Mouse (Mus musculus): Measurements from ENCODE around the gene Spns2. TPM values are rescaled to one million over a fixed set of nuclear protein-coding genes. Genes with fewer than 3 reads are reported as not detected.

Gene Spns2
- polyA plus RNA-seq, 1 experiment from 2014 or later = 13.0 TPM

- Histone ChIP-seq H3K27ac (no peak overlapping the region), H3K27me3 (replicated peaks) (no peaks in the 10 kb centered on the region), H3K4me2 (replicated peaks) (no peak overlapping the region), H3K4me1 (peaks cover 20% of the 10 kb centered on the region), H3K36me3 (no peaks in the 10 kb centered on the region), H3K4me3 (no peak overlapping the region), H3K9me3 (no peaks in the 10 kb centered on the region), H3K9ac (no peak overlapping the region)
- WGBS = 84% methylated on average over 5 of the region's 5 CpGs
- ATAC-seq (ENCODE audit: low FRiP score, low read depth) = no peak
Observed at GRCm38 (mm10) chr11:72481313-72481712, 8.4 kb downstream of the Spns2 start.

GRCm38 (mm10) chr11:72479499-72479898 lies 10.2 kb downstream of the Spns2 start:
- no peak overlapping the region for H3K4me2 ChIP-seq (replicated peaks)
- no peak overlapping the region for H3K27ac ChIP-seq
- H3K27me3 ChIP-seq (replicated peaks) = no peaks in the 10 kb centered on the region
- ATAC-seq (ENCODE audit: low FRiP score, low read depth) = no peak
- peaks cover 12% of the 10 kb centered on the region for H3K4me1 ChIP-seq
- H3K9ac ChIP-seq = no peak overlapping the region
- no peaks in the 10 kb centered on the region for H3K36me3 ChIP-seq
- H3K4me3 ChIP-seq = no peak overlapping the region
- whole genome bisulfite sequencing = 89% methylated on average over 2 of the region's 2 CpGs
- no peaks in the 10 kb centered on the region for H3K9me3 ChIP-seq

DNA sequence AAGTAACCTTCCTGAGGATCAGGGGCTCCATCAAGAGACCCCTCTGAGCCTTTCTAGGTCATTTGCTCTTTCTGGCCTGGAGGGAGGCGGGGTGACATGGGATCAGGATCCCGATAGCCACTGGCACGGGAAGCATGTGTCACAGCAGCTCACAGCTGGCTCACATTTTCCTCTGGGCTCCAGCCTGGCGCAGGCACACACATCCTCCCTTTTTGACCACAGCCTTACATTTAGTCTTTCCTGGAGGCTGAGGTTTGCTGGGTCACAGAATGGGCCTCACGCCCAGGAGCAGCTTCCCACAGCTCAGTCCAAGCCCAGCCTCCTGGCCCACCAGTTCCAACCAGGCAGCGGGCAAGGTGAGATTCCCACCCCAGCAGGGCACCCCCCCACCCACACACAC lies 11.5 kb downstream of the Spns2 start:
- WGBS = 80% methylated on average over 6 of the region's 6 CpGs
- Histone ChIP-seq H3K9ac (no peak overlapping the region), H3K36me3 (0 out of 2 replicates have a peak, but pooled peaks cover 3% of the 10 kb centered on the region), H3K4me3 (no peak overlapping the region), H3K4me2 (replicated peaks) (no peak overlapping the region), H3K9me3 (no peaks in the 10 kb centered on the region), H3K27me3 (replicated peaks) (no peaks in the 10 kb centered on the region), H3K27ac (no peak overlapping the region), H3K4me1 (peaks cover 12% of the 10 kb centered on the region)
- ATAC-seq (ENCODE audit: low FRiP score, low read depth) = no peak

DNA sequence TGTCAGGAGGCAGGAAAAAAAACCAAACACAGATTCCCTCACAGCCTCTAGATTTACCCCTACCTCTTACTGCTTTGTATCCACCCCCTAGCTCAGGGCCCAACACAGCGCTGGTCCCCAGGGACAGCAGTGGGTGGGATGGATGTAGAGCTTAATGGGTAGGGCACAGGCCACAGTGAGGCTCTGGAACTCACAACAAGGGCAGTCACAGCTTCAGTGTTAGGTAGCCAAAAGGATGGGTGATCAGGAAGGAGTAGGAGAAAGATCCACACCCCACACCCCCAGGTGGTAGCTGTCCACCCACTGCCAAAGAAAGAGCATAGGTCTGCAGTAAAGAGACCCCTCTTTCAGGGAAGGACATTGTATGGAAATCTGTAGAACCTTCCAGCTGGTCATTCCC lies 12.1 kb downstream of the Spns2 start:
- 0 out of 2 replicates have a peak, but pooled peaks cover 8% of the 10 kb centered on the region for H3K36me3 ChIP-seq
- no peak overlapping the region for H3K4me3 ChIP-seq
- H3K4me1 ChIP-seq = peaks cover 12% of the 10 kb centered on the region
- H3K27me3 ChIP-seq (replicated peaks) = no peaks in the 10 kb centered on the region
- no peak overlapping the region for H3K9ac ChIP-seq
- H3K27ac ChIP-seq = no peak overlapping the region
- H3K4me2 ChIP-seq (replicated peaks) = no peak overlapping the region
- H3K9me3 ChIP-seq = no peaks in the 10 kb centered on the region
- 87% methylated on average over 1 of the region's 1 CpGs for WGBS
- no peak for ATAC-seq (ENCODE audit: low FRiP score, low read depth)

DNA sequence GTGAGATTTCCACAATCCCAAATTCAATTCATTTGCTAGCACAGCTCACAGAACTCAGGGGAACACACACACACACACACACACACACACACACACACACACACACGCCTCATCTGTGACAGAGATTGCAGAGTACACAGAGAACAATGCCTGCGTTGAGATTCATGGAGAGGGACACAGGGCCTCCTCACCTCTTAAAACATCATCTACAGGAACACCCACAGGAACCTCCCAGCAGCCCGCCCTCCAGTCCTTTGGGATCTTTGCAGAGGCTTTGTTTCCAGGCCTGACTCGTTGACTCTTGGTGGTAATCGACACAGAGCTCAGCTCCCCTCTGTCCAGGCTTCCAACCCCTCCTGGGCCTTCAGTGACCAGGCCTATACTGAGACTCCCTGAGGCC lies 12.5 kb downstream of the Spns2 start:
- peaks cover 12% of the 10 kb centered on the region for H3K4me1 ChIP-seq
- H3K4me3 ChIP-seq = no peak overlapping the region
- 35% methylated on average over 5 of the region's 5 CpGs for WGBS
- no peaks in the 10 kb centered on the region for H3K27me3 ChIP-seq (replicated peaks)
- H3K4me2 ChIP-seq (replicated peaks) = no peak overlapping the region
- no peak overlapping the region for H3K9ac ChIP-seq
- ATAC-seq (ENCODE audit: low FRiP score, low read depth) = no peak
- H3K36me3 ChIP-seq = 0 out of 2 replicates have a peak, but pooled peaks cover 8% of the 10 kb centered on the region
- no peak overlapping the region for H3K27ac ChIP-seq
- H3K9me3 ChIP-seq = no peaks in the 10 kb centered on the region

- Histone ChIP-seq H3K27me3 (replicated peaks) (no peaks in the 10 kb centered on the region), H3K36me3 (0 out of 2 replicates have a peak, but pooled peaks cover 8% of the 10 kb centered on the region), H3K9me3 (no peaks in the 10 kb centered on the region), H3K4me1 (peaks cover 12% of the 10 kb centered on the region), H3K9ac (no peak overlapping the region), H3K4me2 (replicated peaks) (no peak overlapping the region), H3K4me3 (no peak overlapping the region), H3K27ac (no peak overlapping the region)
- ATAC-seq (ENCODE audit: low FRiP score, low read depth) = no peak
- 58% methylated on average over 7 of the region's 7 CpGs for WGBS
Observed at GRCm38 (mm10) chr11:72476074-72476625, 13.6 kb downstream of the Spns2 start.

- no peak for ATAC-seq (ENCODE audit: low FRiP score, low read depth)
- Histone ChIP-seq H3K9me3 (no peaks in the 10 kb centered on the region), H3K36me3 (0 out of 2 replicates have a peak, but pooled peaks cover 8% of the 10 kb centered on the region), H3K27me3 (replicated peaks) (no peaks in the 10 kb centered on the region), H3K9ac (no peak overlapping the region), H3K4me3 (no peak overlapping the region), H3K4me2 (replicated peaks) (no peak overlapping the region), H3K4me1 (peaks cover 12% of the 10 kb centered on the region), H3K27ac (no peak overlapping the region)
- WGBS = 73% methylated on average over 7 of the region's 7 CpGs
Observed at GRCm38 (mm10) chr11:72475408-72475807, 14.3 kb downstream of the Spns2 start.

DNA sequence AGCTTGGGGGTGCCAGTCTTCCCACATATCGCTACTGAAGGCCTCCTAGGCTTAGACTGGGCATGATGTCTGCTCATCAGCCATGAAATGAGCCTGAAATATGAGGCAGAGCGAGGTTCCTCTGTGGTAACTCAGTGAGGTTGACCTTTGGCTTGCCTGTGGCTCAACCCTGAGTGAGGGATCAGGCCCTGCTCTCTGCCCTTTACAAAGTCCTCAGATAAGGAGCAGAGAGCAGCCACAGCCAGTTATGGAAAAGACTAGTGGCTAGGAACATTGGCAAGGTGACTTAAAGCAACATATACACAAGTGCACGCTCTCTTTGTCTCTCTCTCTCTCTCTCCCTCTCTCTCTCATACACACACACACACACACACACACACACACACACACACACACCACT lies 14.8 kb downstream of the Spns2 start:
- no peaks in the 10 kb centered on the region for H3K9me3 ChIP-seq
- H3K36me3 ChIP-seq = 0 out of 2 replicates have a peak, but pooled peaks cover 8% of the 10 kb centered on the region
- no peak overlapping the region for H3K27ac ChIP-seq
- no peak overlapping the region for H3K4me2 ChIP-seq (replicated peaks)
- 72% methylated on average over 3 of the region's 3 CpGs for whole genome bisulfite sequencing
- peaks cover 12% of the 10 kb centered on the region for H3K4me1 ChIP-seq
- no peak overlapping the region for H3K9ac ChIP-seq
- no peak overlapping the region for H3K4me3 ChIP-seq
- ATAC-seq (ENCODE audit: low FRiP score, low read depth) = no peak
- H3K27me3 ChIP-seq (replicated peaks) = no peaks in the 10 kb centered on the region

GRCm38 (mm10) chr11:72473540-72473939 lies 16.2 kb downstream of the Spns2 start:
- WGBS = 82% methylated on average over 4 of the region's 4 CpGs
- Histone ChIP-seq H3K9me3 (no peaks in the 10 kb centered on the region), H3K4me3 (no peak overlapping the region), H3K36me3 (0 out of 2 replicates have a peak, but pooled peaks cover 8% of the 10 kb centered on the region), H3K4me2 (replicated peaks) (no peak overlapping the region), H3K4me1 (peaks cover 17% of the 10 kb centered on the region), H3K9ac (no peak overlapping the region), H3K27ac (no peak overlapping the region), H3K27me3 (replicated peaks) (no peaks in the 10 kb centered on the region)
- ATAC-seq (ENCODE audit: low FRiP score, low read depth) = no peak

- no peak overlapping the region for H3K4me2 ChIP-seq (replicated peaks)
- 0 out of 2 replicates have a peak, but pooled peaks cover 8% of the 10 kb centered on the region for H3K36me3 ChIP-seq
- no peak overlapping the region for H3K4me3 ChIP-seq
- WGBS = 84% methylated on average over 6 of the region's 6 CpGs
- ATAC-seq (ENCODE audit: low FRiP score, low read depth) = no peak
- H3K9me3 ChIP-seq = no peaks in the 10 kb centered on the region
- H3K27me3 ChIP-seq (replicated peaks) = no peaks in the 10 kb centered on the region
- peaks cover 12% of the 10 kb centered on the region for H3K4me1 ChIP-seq
- H3K9ac ChIP-seq = no peak overlapping the region
- no peak overlapping the region for H3K27ac ChIP-seq
Observed at GRCm38 (mm10) chr11:72471381-72471780, 18.3 kb downstream of the Spns2 start.

DNA sequence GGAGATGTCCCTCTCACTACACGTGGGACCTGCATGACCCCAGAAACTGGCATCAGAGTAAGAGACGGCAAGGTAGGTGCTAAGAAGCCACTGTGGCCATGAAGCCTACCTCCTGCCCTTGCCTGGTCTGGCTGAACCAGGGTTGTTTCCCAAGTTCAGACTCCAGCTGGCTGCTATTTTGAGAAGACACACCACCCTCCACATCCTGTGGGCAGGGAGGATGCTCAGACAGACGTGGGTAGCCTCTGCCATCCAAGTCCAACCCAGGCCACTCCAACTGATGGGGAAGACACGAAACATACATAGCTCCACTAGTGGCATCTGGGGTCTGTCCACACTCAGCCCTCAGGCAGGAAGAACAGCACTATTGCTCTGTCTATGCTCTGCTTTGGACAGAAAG lies 19.7 kb downstream of the Spns2 start:
- Histone ChIP-seq H3K9me3 (no peaks in the 10 kb centered on the region), H3K4me1 (peaks cover 18% of the 10 kb centered on the region), H3K4me2 (replicated peaks) (no peak overlapping the region), H3K27ac (no peak overlapping the region), H3K36me3 (0 out of 2 replicates have a peak, but pooled peaks cover 8% of the 10 kb centered on the region), H3K27me3 (replicated peaks) (no peaks in the 10 kb centered on the region), H3K9ac (no peak overlapping the region), H3K4me3 (no peak overlapping the region)
- no peak for ATAC-seq (ENCODE audit: low FRiP score, low read depth)
- WGBS = 73% methylated on average over 4 of the region's 4 CpGs

GRCm38 (mm10) chr11:72469217-72469616 lies 20.5 kb downstream of the Spns2 start:
- Histone ChIP-seq H3K9ac (no peak overlapping the region), H3K27me3 (replicated peaks) (no peaks in the 10 kb centered on the region), H3K4me2 (replicated peaks) (no peak overlapping the region), H3K4me1 (peaks cover 18% of the 10 kb centered on the region), H3K27ac (no peak overlapping the region), H3K4me3 (no peak overlapping the region), H3K36me3 (0 out of 2 replicates have a peak, but pooled peaks cover 8% of the 10 kb centered on the region), H3K9me3 (no peaks in the 10 kb centered on the region)
- no peak for ATAC-seq (ENCODE audit: low FRiP score, low read depth)
- WGBS = 33% methylated on average over 5 of the region's 5 CpGs

DNA sequence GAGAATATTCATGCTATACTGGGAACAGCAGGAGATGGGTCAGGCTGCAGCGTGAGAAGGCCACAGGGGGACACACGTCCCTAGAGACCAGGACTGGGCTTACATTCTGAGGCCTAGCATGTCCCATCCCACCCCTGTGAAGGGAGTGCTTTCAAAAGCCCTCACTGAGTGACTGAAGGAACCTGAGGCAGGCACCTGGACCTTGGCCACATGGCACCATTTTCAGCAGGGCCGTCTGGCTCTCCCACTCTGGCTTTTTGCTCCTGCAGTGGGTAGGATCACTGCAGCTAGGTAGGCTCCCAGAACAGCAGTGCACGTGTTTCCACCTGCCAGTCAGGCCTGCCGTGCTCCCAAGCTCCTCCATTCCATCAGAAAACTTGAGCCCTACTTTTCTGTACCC lies 21.2 kb downstream of the Spns2 start:
- H3K27me3 ChIP-seq (replicated peaks) = no peaks in the 10 kb centered on the region
- peaks cover 18% of the 10 kb centered on the region for H3K4me1 ChIP-seq
- 75% methylated on average over 5 of the region's 5 CpGs for WGBS
- no peak for ATAC-seq (ENCODE audit: low FRiP score, low read depth)
- H3K4me3 ChIP-seq = no peak overlapping the region
- no peak overlapping the region for H3K27ac ChIP-seq
- no peaks in the 10 kb centered on the region for H3K9me3 ChIP-seq
- no peak overlapping the region for H3K9ac ChIP-seq
- H3K4me2 ChIP-seq (replicated peaks) = no peak overlapping the region
- H3K36me3 ChIP-seq = 0 out of 2 replicates have a peak, but pooled peaks cover 5% of the 10 kb centered on the region

All from neural tube, embryonic 12.5 days (tissue).